Mouse (Mus musculus) forebrain, embryonic 12.5 days (tissue): ENCODE data around the gene Cd27. TPM values are rescaled to one million over a fixed set of nuclear protein-coding genes. Genes with fewer than 3 reads are reported as not detected.

Experiments used
- ATAC-seq: fragments of 200-750 bp; cut with Nextera tagmentation; 2 replicates; pipeline ENCODE4 v1.8.0; 2017; ENCODE audit warnings: moderate TSS enrichment; ENCODE audit not compliant: low FRiP score
- H3K27ac ChIP-seq: fragments of 300-500 bp; sonication (generic); 2 replicates; pipeline ENCODE4 v1.5.1; 2016; ENCODE audit warnings: mild to moderate bottlenecking
- H3K27me3 ChIP-seq: fragments of 300-500 bp; sonication (generic); 2 replicates; pipeline ENCODE4 v1.6.1; 2016; ENCODE audit warnings: mild to moderate bottlenecking
- H3K36me3 ChIP-seq: fragments of 300-500 bp; sonication (generic); replicated peaks from 2 replicates; pipeline ENCODE4 v1.6.1; 2016; ENCODE audit warnings: mild to moderate bottlenecking
- H3K4me1 ChIP-seq: fragments of 300-500 bp; sonication (generic); 2 replicates; pipeline ENCODE4 v1.6.1; 2016
- H3K4me2 ChIP-seq: fragments of 300-500 bp; sonication (generic); 2 replicates; pipeline ENCODE4 v1.6.1; 2016; ENCODE audit warnings: mild to moderate bottlenecking, moderate library complexity
- H3K4me3 ChIP-seq: fragments of 300-500 bp; sonication (generic); replicated peaks from 2 replicates; pipeline ENCODE4 v1.5.1; 2016; ENCODE audit warnings: mild to moderate bottlenecking
- H3K9ac ChIP-seq: fragments of 300-500 bp; sonication (generic); 2 replicates; pipeline ENCODE4 v1.6.1; 2016; ENCODE audit warnings: mild to moderate bottlenecking
- H3K9me3 ChIP-seq: fragments of 300-500 bp; sonication (generic); 2 replicates; pipeline ENCODE4 v1.6.1; 2016
- WGBS: fragments of 180-500 bp; shearing (Covaris S2); methylation state at CpG from one replicate; pipeline ENCODE4 v1.1.7; 2016; 5-methylcytosine and 5-hydroxymethylcytosine counted together
- polyA plus RNA-seq: library from polyadenylated mRNA; unstranded; fragments of >200 nt; fragmentation: Nextera tagmentation; extraction: Ambion mirVana; gene quantifications from 2 replicates; pipeline ENCODE4 v1.2.1, GENCODE M21; 2016

Cd27 gene
- polyA plus RNA-seq, 1 experiment from 2014 or later: 1.8 TPM

DNA sequence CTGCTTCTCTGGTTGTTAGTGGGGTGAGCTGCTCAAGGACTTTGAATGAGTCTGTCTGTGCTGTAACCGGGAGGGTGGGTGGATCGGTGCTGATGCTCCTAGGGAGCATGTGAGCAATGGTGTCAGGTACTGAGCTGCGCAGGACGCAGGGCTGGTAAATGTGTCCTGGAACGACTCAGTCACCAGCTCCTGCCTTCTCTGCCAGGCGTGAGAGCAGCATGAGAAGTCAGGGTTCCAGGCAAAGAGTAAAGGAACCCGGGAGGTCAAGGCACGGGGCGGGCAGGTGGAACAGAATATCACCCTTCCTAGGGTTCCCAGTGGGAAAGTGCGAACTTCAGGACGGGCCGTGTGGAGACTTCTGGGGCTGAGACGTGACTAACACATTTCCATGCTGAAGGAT lies 29.3 kb upstream of the Cd27 start:
- Histone ChIP-seq H3K4me1 (no peaks in the 10 kb centered on the region), H3K27me3 (peaks cover 9% of the 10 kb centered on the region; the same call in 1 of the 2 replicates), H3K9me3 (no peaks in the 10 kb centered on the region), H3K4me3 (no peak overlapping the region), H3K36me3 (no peaks in the 10 kb centered on the region), H3K9ac (no peak overlapping the region), H3K27ac (no peak overlapping the region), H3K4me2 (no peak overlapping the region)
- no peak for ATAC-seq
- 79% methylated on average over 13 of the region's 13 CpGs for WGBS

DNA sequence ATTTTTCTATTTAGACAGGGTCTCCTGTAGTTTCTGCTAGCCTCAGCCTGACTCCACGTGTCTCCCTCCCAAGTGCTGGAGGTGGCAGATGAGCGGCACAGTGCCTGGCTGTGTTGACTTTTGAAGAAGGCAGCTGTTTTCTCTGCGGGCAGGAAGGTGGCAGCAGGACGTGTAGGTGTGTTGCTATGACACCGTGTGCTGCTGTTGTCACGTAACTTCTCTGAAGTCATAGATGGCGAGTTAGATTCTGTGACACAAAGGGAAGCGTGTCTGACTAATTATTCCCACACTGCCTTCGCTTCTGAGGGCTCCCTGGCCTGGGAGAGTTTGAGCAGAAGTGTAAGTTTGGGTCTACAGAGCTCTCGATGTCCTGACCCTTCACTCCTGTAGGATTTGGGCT lies 28.4 kb upstream of the Cd27 start:
- no peaks in the 10 kb centered on the region for H3K36me3 ChIP-seq
- H3K9me3 ChIP-seq: no peaks in the 10 kb centered on the region
- H3K4me1 ChIP-seq: no peaks in the 10 kb centered on the region
- H3K4me3 ChIP-seq: no peak overlapping the region
- H3K27ac ChIP-seq: no peak overlapping the region
- peaks cover 2% of the 10 kb centered on the region; the same call in 1 of the 2 replicates for H3K27me3 ChIP-seq
- 72% methylated on average over 10 of the region's 10 CpGs for WGBS
- ATAC-seq: no peak
- H3K4me2 ChIP-seq: no peak overlapping the region
- H3K9ac ChIP-seq: no peak overlapping the region

DNA sequence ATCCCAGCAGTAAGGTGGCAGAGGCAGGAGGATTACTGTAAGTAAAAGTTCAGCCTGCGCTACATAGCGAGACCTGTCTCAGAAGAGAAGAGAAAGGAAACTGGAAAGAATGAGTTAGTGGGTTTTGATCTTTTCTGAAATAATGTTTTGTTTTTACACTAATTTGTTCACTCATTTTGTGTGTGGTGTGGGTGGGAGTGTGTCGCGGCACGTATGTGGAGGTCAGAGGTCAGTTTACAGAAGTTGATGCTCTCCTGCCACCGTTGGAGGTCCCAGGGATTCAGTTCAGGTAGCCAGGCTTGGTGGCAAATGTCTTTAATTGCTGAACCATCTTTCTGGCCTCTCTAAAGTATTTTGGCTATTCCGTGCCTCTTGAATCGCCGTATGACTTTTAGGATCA lies 27.4 kb upstream of the Cd27 start:
- ATAC-seq: no peak
- Histone ChIP-seq H3K9me3 (no peaks in the 10 kb centered on the region), H3K4me2 (no peak overlapping the region), H3K27ac (no peak overlapping the region), H3K4me1 (no peaks in the 10 kb centered on the region), H3K27me3 (no peaks in the 10 kb centered on the region), H3K9ac (no peak overlapping the region), H3K4me3 (no peak overlapping the region), H3K36me3 (no peaks in the 10 kb centered on the region)
- WGBS: 93% methylated on average over 9 of the region's 9 CpGs

DNA sequence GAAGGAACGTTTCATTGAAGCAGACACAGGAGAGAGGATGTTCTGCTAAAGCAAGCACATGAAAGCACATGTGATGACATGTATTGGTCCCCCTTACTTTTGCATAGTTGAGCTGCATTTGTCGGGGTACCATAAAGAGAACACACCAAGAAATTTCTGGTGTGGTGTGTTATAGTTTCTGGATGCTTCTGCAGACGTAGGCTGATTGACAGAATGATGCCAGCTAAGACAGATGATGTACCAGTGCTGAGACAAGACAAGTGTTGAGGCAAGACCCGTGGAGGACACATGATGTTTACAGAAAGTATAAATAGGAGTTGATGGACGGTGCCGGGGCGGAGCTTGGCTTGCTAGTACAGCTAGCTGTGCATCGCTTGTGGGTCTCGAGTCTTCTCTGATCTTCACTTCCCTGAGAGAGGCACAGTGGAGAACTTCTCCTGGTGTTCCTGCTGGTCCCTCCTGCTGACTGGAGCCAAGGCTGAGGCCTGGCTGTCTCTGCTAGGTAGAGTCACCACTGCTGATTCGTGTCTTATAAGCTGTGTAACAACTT lies 23.3 kb upstream of the Cd27 start:
- H3K4me3 ChIP-seq: no peak overlapping the region
- WGBS: 86% methylated on average over 10 of the region's 10 CpGs

DNA sequence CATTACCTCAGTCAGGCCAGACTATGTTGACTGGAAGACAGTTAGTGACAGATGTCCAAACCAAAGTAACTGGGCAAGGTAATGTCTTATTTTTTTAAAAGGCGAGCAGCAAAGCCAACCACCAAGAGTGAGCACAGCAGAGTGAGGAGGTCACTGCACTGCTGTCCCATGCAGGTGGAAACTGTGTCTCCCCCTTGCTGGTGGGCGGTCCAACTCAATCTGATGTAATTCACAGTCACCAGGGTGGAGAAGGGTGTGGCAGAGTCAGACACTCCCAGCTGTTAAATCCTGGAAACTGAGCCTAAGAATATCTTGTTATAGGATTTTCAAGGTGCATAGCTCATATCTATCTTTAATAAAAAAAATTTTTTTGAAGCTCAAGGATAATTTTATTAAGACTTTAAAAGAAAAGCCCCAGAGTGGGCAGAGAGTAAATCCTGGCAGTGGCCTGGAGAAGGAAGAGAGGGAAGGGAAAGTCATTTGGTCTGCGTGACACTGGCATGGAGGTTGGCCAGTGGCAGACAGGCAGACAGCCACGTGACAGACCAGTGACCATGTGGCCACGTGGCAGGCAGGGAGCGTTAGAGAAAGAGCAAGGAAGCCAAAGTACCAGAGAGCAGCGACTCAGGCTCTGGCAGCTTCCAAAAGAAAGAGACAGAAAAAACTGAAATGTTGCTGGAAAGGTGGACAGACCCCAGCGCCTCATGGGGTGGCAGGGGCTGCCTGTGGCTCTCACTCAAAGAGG lies 19.6 kb upstream of the Cd27 start:
- H3K4me1 ChIP-seq: 0 out of 2 replicates have a peak, but pooled peaks cover 4% of the 10 kb centered on the region
- H3K4me3 ChIP-seq: no peak overlapping the region
- H3K27me3 ChIP-seq: no peaks in the 10 kb centered on the region
- H3K9ac ChIP-seq: no peak overlapping the region
- WGBS: 86% methylated on average over 8 of the region's 8 CpGs
- H3K9me3 ChIP-seq: no peaks in the 10 kb centered on the region
- H3K27ac ChIP-seq: no peak overlapping the region
- H3K4me2 ChIP-seq: no peak overlapping the region
- ATAC-seq: no peak
- no peaks in the 10 kb centered on the region for H3K36me3 ChIP-seq

More for the DNA sequence above, 23.3 kb upstream of the Cd27 start:
- Histone ChIP-seq H3K9me3 (no peaks in the 10 kb centered on the region), H3K36me3 (no peaks in the 10 kb centered on the region), H3K4me2 (no peak overlapping the region), H3K9ac (no peak overlapping the region), H3K27me3 (no peaks in the 10 kb centered on the region), H3K4me1 (no peaks in the 10 kb centered on the region), H3K27ac (no peak overlapping the region)
- ATAC-seq: no peak

DNA sequence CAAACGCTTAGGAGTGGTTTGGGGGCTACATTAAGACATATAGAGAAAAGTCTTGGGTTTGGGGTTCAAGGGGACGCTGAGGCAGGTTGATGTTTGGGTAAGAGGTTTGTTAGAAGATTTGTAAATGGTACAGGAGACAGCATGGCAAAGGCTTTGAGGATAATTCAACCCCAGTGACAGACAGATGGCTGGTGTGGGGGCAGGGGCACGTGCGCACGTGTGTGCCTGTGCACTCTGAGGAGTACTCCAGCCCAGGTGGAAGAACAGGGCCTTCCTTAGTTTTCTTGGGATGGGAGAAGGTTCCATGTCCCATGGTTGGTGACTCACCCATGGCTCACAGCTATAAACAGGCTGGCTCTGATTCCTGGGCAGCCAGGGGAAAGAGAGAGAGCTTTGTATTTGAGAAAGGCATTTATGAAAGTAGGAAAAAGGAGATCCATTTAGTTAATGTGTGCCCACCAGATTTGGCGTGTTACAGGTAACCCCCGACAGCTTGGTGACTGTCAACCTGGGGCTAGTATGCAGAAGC lies 18.8 kb upstream of the Cd27 start:
- no peak for ATAC-seq
- H3K4me3 ChIP-seq: no peak overlapping the region
- no peaks in the 10 kb centered on the region for H3K27me3 ChIP-seq
- H3K4me1 ChIP-seq: 0 out of 2 replicates have a peak, but pooled peaks cover 4% of the 10 kb centered on the region
- no peak overlapping the region for H3K9ac ChIP-seq
- WGBS: 85% methylated on average over 7 of the region's 7 CpGs
- H3K36me3 ChIP-seq: no peaks in the 10 kb centered on the region
- H3K27ac ChIP-seq: no peak overlapping the region
- H3K4me2 ChIP-seq: no peak overlapping the region
- no peaks in the 10 kb centered on the region for H3K9me3 ChIP-seq

DNA sequence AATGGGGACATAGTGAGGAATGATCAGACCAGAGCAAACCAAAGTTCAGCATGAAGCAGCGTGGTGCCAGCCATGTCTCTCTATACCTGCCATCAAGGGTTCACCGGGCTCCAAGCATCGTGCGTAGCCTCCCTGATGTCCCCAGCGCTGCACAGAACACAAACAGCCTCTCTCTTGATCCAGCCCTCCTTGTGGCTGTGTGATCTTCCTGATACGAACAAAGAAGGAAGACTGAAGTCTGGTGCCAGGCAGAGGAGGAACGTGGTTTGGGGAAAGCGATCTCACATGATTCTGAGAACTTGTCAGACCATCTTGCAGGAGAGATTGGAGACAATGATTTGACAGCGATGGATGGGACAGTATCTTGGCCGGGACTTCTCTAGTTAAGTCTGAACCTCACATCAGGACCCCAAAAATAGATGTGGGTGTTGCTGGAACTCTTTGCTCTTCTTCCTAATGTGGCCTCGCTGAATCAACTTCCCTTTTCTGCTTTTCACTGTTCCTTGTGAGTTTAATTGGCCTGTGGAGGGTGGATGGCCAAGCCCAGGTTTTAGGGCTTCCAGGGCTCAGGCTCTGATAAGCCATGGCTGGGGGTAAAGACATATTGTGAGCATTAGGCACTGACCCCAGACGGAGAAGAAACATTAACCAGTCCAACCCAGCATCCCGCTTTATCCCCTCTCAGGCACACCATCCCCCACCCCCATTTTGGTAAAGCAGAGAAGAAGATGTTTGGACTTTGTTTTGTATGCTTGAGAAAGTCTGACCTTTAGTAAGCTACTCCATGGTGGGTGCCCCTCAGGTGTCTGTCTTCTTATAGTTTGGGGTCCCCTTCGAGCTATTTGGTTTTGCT lies 17.3 kb upstream of the Cd27 start:
- ATAC-seq: no peak
- H3K9me3 ChIP-seq: no peaks in the 10 kb centered on the region
- no peaks in the 10 kb centered on the region for H3K36me3 ChIP-seq
- WGBS: 79% methylated on average over 14 of the region's 14 CpGs
- no peak overlapping the region for H3K27ac ChIP-seq
- H3K4me1 ChIP-seq: 0 out of 2 replicates have a peak, but pooled peaks cover 4% of the 10 kb centered on the region
- H3K4me2 ChIP-seq: no peak overlapping the region
- H3K9ac ChIP-seq: no peak overlapping the region
- no peak overlapping the region for H3K4me3 ChIP-seq
- no peaks in the 10 kb centered on the region for H3K27me3 ChIP-seq

DNA sequence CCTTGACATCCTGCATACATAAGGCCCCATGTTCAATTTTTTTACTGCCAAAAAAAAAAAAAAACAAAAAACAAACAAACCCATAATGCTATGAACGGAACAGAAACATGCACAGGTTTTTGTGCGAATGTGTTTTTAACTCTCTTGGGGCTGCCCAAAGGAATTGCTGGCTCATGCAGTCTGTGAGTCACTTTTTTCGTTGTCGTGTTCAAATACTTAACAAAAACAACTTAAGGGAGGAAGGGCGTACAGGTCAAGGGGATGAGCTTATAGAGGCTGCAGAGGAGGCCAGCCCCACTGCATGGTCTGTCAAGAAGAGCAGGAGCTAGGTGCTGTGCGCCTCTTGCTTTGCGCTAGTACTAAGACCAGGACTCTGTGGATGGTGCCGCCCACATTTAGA lies 15.9 kb upstream of the Cd27 start:
- H3K27me3 ChIP-seq: no peaks in the 10 kb centered on the region
- no peak overlapping the region for H3K27ac ChIP-seq
- H3K4me3 ChIP-seq: no peak overlapping the region
- no peak for ATAC-seq
- WGBS: 93% methylated on average over 8 of the region's 8 CpGs
- H3K4me2 ChIP-seq: no peak overlapping the region
- H3K9me3 ChIP-seq: no peaks in the 10 kb centered on the region
- no peaks in the 10 kb centered on the region for H3K36me3 ChIP-seq
- H3K9ac ChIP-seq: no peak overlapping the region
- 0 out of 2 replicates have a peak, but pooled peaks cover 4% of the 10 kb centered on the region for H3K4me1 ChIP-seq

DNA sequence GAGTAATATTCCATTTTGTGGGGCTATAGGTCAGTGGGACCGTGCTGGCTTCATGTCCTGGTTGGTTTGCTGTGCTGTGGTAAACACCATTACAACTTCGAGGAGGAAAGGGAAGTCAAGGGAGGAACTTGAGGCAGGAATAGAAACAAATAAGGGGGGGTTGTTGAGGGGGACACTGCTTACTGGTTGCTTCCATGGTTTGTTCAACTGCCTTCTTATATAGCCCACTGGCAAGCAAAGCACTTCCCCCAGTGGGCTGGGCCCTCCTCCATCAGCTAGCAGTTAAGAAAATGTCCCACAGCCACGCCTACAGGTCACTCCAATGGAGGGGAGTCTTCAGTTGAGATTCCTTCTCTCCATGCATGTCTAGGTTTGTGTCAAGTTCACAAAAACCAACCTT lies 15.5 kb upstream of the Cd27 start:
- 87% methylated on average over 3 of the region's 3 CpGs for WGBS
- 0 out of 2 replicates have a peak, but pooled peaks cover 4% of the 10 kb centered on the region for H3K4me1 ChIP-seq
- ATAC-seq: no peak
- H3K27me3 ChIP-seq: no peaks in the 10 kb centered on the region
- no peaks in the 10 kb centered on the region for H3K36me3 ChIP-seq
- H3K4me3 ChIP-seq: no peak overlapping the region
- H3K27ac ChIP-seq: no peak overlapping the region
- no peak overlapping the region for H3K4me2 ChIP-seq
- H3K9me3 ChIP-seq: no peaks in the 10 kb centered on the region
- no peak overlapping the region for H3K9ac ChIP-seq

DNA sequence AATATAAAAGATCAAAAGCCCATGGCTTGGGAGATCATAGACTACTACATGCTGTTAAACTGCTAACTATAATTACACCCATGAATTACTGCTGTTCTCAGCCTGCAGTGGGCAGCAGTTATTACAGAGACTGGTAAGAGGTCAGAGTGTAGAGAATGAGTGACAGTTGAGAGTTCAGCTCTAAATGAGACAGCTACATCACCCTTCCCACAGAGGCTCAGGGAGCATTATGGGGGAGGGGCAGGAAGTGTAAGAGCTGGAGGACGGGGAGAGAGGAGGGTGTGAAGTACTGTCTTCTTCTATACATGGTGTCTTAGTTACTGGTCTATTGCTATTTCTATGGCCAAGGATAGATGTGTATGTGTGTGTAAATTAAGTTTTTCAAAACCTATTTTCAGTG lies 7.7 kb upstream of the Cd27 start:
- H3K4me2 ChIP-seq: no peak overlapping the region
- no peak overlapping the region for H3K4me3 ChIP-seq
- H3K27me3 ChIP-seq: no peaks in the 10 kb centered on the region
- ATAC-seq: no peak
- H3K27ac ChIP-seq: no peak overlapping the region
- H3K4me1 ChIP-seq: no peaks in the 10 kb centered on the region
- 63% methylated on average over 1 of the region's 1 CpGs for WGBS
- no peak overlapping the region for H3K9ac ChIP-seq
- no peaks in the 10 kb centered on the region for H3K9me3 ChIP-seq
- no peaks in the 10 kb centered on the region for H3K36me3 ChIP-seq

DNA sequence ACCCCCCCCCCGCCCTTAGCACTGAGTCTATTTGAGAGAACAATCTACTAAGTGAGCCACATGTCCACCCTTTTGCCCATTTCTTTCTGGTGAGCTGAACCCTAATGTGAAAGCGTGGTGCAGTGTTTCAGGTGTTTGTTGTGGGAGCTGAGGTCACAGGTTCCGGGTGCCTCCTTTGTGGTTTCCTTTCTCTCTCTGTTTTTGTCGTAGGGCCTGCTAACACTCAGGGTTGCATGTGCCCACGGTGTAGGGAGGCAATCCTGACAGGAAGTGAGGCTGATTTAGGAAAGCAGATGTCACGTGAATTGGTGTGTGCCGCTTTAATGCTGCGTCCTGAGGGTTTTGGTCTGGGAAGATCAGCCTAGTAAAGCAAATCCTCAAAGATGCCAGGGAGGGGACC lies 4.8 kb upstream of the Cd27 start:
- Histone ChIP-seq H3K9ac (no peak overlapping the region), H3K36me3 (no peaks in the 10 kb centered on the region), H3K27ac (no peak overlapping the region), H3K9me3 (no peaks in the 10 kb centered on the region), H3K27me3 (no peaks in the 10 kb centered on the region), H3K4me3 (no peak overlapping the region), H3K4me2 (no peak overlapping the region), H3K4me1 (no peaks in the 10 kb centered on the region)
- WGBS: 87% methylated on average over 8 of the region's 8 CpGs
- ATAC-seq: no peak

DNA sequence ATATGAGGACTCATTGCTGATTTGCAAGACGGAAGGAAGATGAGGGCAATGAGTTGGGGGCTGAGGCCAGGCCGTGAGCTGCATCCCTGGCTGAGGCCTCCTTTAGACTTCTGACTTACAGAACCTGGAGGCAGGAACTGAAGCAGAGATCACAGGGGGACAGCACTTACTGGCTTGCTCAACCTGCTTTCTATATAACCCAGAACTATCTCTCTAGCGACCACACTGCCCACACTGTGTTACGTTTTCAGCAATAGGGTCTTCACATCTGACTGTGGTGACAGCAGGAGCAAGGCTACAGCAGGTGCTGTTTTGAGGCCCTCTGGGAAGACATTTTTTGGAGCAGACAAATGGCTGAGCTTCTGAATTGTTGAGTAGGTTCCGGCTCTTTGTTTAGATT lies 3.8 kb upstream of the Cd27 start:
- 90% methylated on average over 5 of the region's 5 CpGs for WGBS

More for the DNA sequence above, 3.8 kb upstream of the Cd27 start:
- no peak for ATAC-seq
- Histone ChIP-seq H3K36me3 (no peaks in the 10 kb centered on the region), H3K4me3 (no peak overlapping the region), H3K9me3 (no peaks in the 10 kb centered on the region), H3K27me3 (no peaks in the 10 kb centered on the region), H3K27ac (no peak overlapping the region), H3K9ac (no peak overlapping the region), H3K4me2 (no peak overlapping the region), H3K4me1 (no peaks in the 10 kb centered on the region)
